Mouse (Mus musculus): ENCODE results near the gene Gm10715.
"Not testable (repeated sequence)": the region's sequence is repeated elsewhere in the genome, so short reads cannot be mapped to it uniquely, and the experiment has no call there.

DNA sequence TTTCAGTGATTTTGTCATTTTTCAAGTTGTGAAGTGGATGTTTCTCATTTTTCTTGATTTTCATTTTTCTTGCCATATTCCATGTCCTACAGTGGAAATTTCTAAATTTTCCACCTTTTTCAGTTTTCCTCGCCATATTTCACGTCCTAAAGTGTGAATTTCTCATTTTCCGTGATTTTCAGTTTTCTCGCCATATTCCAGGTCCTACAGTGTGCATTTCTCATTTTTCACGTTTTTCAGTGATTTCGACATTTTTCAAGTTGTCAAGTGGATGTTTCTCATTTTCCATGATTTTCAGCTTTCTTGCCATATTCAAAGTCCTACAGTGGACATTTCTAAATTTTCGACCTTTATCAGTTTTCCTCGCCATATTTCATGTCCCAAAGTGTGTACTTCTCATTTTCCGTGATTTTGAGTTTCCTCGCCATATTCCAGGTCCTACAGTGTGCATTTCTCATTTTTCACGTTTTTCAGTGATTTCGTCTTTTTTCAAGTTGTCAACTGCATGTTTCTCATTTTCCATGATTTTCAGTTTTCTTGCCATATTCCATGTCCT, 11.7 kb upstream of the Gm10715 start, which contains the start of gene Gm10717:
- not testable (repeated sequence) for TF ChIP-seq EP300, CTCF (IDR thresholded peaks at IDR 0.05)
